Mouse (Mus musculus) CH12.LX (cell line): ENCODE results near the gene Slc4a1. TPM values are rescaled to one million over a fixed set of nuclear protein-coding genes. Genes with fewer than 3 reads are reported as not detected.

ENCODE experiments used
- DNase-seq: peaks from one replicate; pipeline ENCODE4 v3.0.0-alpha.2; 2013; ENCODE audit errors: extremely low read depth
- H3K27ac ChIP-seq: 2 replicates; pipeline ENCODE4 v1.5.1; 2012; ENCODE audit warnings: low read depth, mild to moderate bottlenecking, control low read depth, moderate library complexity; ENCODE audit not compliant: insufficient read depth
- H3K27me3 ChIP-seq: replicated peaks from 2 replicates; pipeline ENCODE3; 2012; ENCODE audit warnings: inconsistent platforms
- H3K36me3 ChIP-seq, 2 experiments: replicated peaks in 1 of 2; 2 replicates each; pipeline versions ENCODE3 to v1.6.1; 2012; ENCODE audit warnings: inconsistent platforms in 1 of 2, low read length in 1 of 2, mild to moderate bottlenecking in 1 of 2, mixed read lengths in 1 of 2, moderate library complexity in 1 of 2; ENCODE audit not compliant: control insufficient read depth in 1 of 2, insufficient read depth in 1 of 2
- H3K4me1 ChIP-seq, 2 experiments: 2 replicates each; pipeline ENCODE4 v1.6.1; 2012; ENCODE audit warnings: inconsistent platforms in 1 of 2, moderate library complexity in 1 of 2; ENCODE audit not compliant: insufficient read depth in 2 of 2, control insufficient read depth in 1 of 2
- H3K4me2 ChIP-seq: 2 replicates; pipeline ENCODE4 v1.6.1; 2012; ENCODE audit warnings: low read depth, mild to moderate bottlenecking, control low read depth; ENCODE audit not compliant: poor library complexity, insufficient read depth, severe bottlenecking
- H3K4me3 ChIP-seq, 3 experiments: fragments of 150-350 bp in 1 of 3; sonication (generic) in 1 of 3; replicated peaks in 1 of 3; 2 replicates each; pipeline versions ENCODE3 to v1.5.1; 2011 to 2012; ENCODE audit warnings: low read depth in 2 of 3, low read length in 2 of 3, mild to moderate bottlenecking in 2 of 3, moderate library complexity in 2 of 3, control low read depth in 1 of 3, improper control_type of control experiment in 1 of 3, inconsistent platforms in 1 of 3, mixed read lengths in 1 of 3; ENCODE audit not compliant: poor library complexity in 1 of 3
- H3K79me2 ChIP-seq: replicated peaks from 2 replicates; pipeline ENCODE4 v1.6.1; 2012; ENCODE audit warnings: mild to moderate bottlenecking, moderate library complexity; ENCODE audit not compliant: control insufficient read depth, poor library complexity, insufficient read depth, severe bottlenecking; ENCODE audit errors: extremely low read depth
- H3K9ac ChIP-seq: 2 replicates; pipeline ENCODE4 v1.6.1; 2012; ENCODE audit warnings: low read depth, mild to moderate bottlenecking, control low read depth, moderate library complexity; ENCODE audit not compliant: insufficient read depth
- H3K9me3 ChIP-seq: replicated peaks from 2 replicates; pipeline ENCODE3; 2012; ENCODE audit warnings: low read length, inconsistent platforms, mixed read lengths
- CHD1 ChIP-seq: IDR thresholded peaks from 2 replicates; pipeline ENCODE4 v1.6.1; 2012; ENCODE audit warnings: low read depth, low read length, improper control_type of control experiment, inconsistent platforms
- CTCF ChIP-seq, 2 experiments: IDR thresholded peaks in 1 of 2; conservative IDR thresholded peaks in 1 of 2; 2 replicates each; pipeline ENCODE4 v1.5.1; 2011 to 2012; ENCODE audit warnings: low read depth in 2 of 2, low read length in 2 of 2, improper control_type of control experiment in 1 of 2, inconsistent platforms in 1 of 2, mild to moderate bottlenecking in 1 of 2, moderate library complexity in 1 of 2
- E2F4 ChIP-seq: IDR thresholded peaks from 2 replicates; pipeline ENCODE4 v1.6.1; 2011; ENCODE audit warnings: low read depth, low read length, improper control_type of control experiment; ENCODE audit not compliant: insufficient replicate concordance
- ELF1 ChIP-seq: IDR thresholded peaks from 2 replicates; pipeline ENCODE4 v1.6.1; 2014; ENCODE audit warnings: low read depth, mild to moderate bottlenecking, inconsistent platforms, low read length, improper control_type of control experiment
- EP300 ChIP-seq: IDR thresholded peaks from 2 replicates; pipeline ENCODE4 v1.6.1; 2011; ENCODE audit warnings: low read length, improper control_type of control experiment
- ETS1 ChIP-seq: conservative IDR thresholded peaks from 2 replicates; pipeline ENCODE4 v1.6.1; 2012; ENCODE audit warnings: low read depth, mild to moderate bottlenecking, inconsistent platforms, low read length, improper control_type of control experiment, moderate library complexity
- HCFC1 ChIP-seq: IDR thresholded peaks from 2 replicates; pipeline ENCODE4 v1.6.1; 2012; ENCODE audit warnings: low read depth, mild to moderate bottlenecking, inconsistent platforms, low read length, improper control_type of control experiment
- IRF4 ChIP-seq: IDR thresholded peaks from 2 replicates; pipeline ENCODE4 v1.6.1; 2014; ENCODE audit warnings: low read depth, mild to moderate bottlenecking, inconsistent platforms, low read length, improper control_type of control experiment
- JUND ChIP-seq: conservative IDR thresholded peaks from 2 replicates; pipeline ENCODE4 v1.6.1; 2011; ENCODE audit warnings: low read depth, low read length, improper control_type of control experiment
- MAFK ChIP-seq: IDR thresholded peaks from 2 replicates; pipeline ENCODE4 v1.6.1; 2011; ENCODE audit warnings: low read length, improper control_type of control experiment; ENCODE audit not compliant: insufficient replicate concordance
- MAX ChIP-seq: IDR thresholded peaks from 2 replicates; pipeline ENCODE4 v1.6.1; 2011; ENCODE audit warnings: low read length, improper control_type of control experiment
- MEF2A ChIP-seq: IDR thresholded peaks from 2 replicates; pipeline ENCODE4 v1.6.1; 2014; ENCODE audit warnings: low read depth, mild to moderate bottlenecking, inconsistent platforms, low read length, improper control_type of control experiment, borderline replicate concordance
- MXI1 ChIP-seq: IDR thresholded peaks from 2 replicates; pipeline ENCODE4 v1.6.1; 2011; ENCODE audit warnings: mild to moderate bottlenecking, low read depth, low read length, improper control_type of control experiment
- MYC ChIP-seq: IDR thresholded peaks from 2 replicates; pipeline ENCODE4 v1.6.1; 2011; ENCODE audit warnings: low read depth, mild to moderate bottlenecking, improper control_type of control experiment, low read length
- NRF1 ChIP-seq: IDR thresholded peaks from 2 replicates; pipeline ENCODE4 v1.6.1; 2014; ENCODE audit warnings: low read depth, mild to moderate bottlenecking, inconsistent platforms, low read length, improper control_type of control experiment, moderate library complexity
- PAX5 ChIP-seq: IDR thresholded peaks from 2 replicates; pipeline ENCODE4 v1.6.1; 2012; ENCODE audit warnings: low read length, inconsistent platforms, mixed read lengths
- POLR2A ChIP-seq: IDR thresholded peaks from 2 replicates; pipeline ENCODE4 v1.6.1; 2011; ENCODE audit warnings: low read depth, mild to moderate bottlenecking, improper control_type of control experiment, low read length
- RAD21 ChIP-seq: IDR thresholded peaks from 2 replicates; pipeline ENCODE4 v1.6.1; 2011; ENCODE audit warnings: low read depth, mild to moderate bottlenecking, low read length, improper control_type of control experiment, moderate library complexity
- USF1 ChIP-seq: IDR thresholded peaks from 2 replicates; pipeline ENCODE4 v1.6.1; 2014; ENCODE audit warnings: low read depth, mild to moderate bottlenecking, inconsistent platforms, low read length, improper control_type of control experiment
- USF2 ChIP-seq: conservative IDR thresholded peaks from 2 replicates; pipeline ENCODE4 v1.6.1; 2011; ENCODE audit warnings: low read depth, low read length, improper control_type of control experiment
- ZC3H11A ChIP-seq: IDR thresholded peaks from 2 replicates; pipeline ENCODE4 v1.6.1; 2012; ENCODE audit warnings: low read depth, mild to moderate bottlenecking, inconsistent platforms, low read length, improper control_type of control experiment
- ZKSCAN1 ChIP-seq: IDR thresholded peaks from 2 replicates; pipeline ENCODE4 v1.6.1; 2012; ENCODE audit warnings: low read depth, inconsistent platforms, low read length, improper control_type of control experiment, borderline replicate concordance
- ZMIZ1 ChIP-seq: IDR thresholded peaks from 2 replicates; pipeline ENCODE4 v1.6.1; 2012; ENCODE audit warnings: low read depth, mild to moderate bottlenecking, inconsistent platforms, low read length, improper control_type of control experiment
- dilution Hi-C: fragments of 300-500 bp; cut with MboI; formaldehyde crosslinking; loops from 2 replicates; pipeline ENCODE4 v1.14.3; 2020; ENCODE audit warnings: low sequenced_read_pairs; ENCODE audit not compliant: extremely low pct_unique_long_range_greater_than_20kb, extremely low pct_ligation_motif_present
- in situ Hi-C: fragments of 300-500 bp; cut with MboI; formaldehyde crosslinking; loops from 3 replicates; pipeline ENCODE4 v1.14.3; 2019; ENCODE audit warnings: low sequenced_read_pairs, low pct_ligation_motif_present, low pct_unique_long_range_greater_than_20kb, mixed read lengths
- polyA plus RNA-seq: library from polyadenylated mRNA; unstranded; fragments of >175 nt; gene quantifications from 2 replicates; pipeline ENCODE4 v1.2.1, GENCODE M21; 2012; ENCODE audit warnings: low read depth; ENCODE audit not compliant: insufficient read length
- total RNA-seq, 2 experiments: library from RNA; depleted of rRNA; stranded (reverse); fragments of 300-350 nt in 1 of 2; fragments of >200 nt in 1 of 2; gene quantifications; 2 replicates each; pipeline ENCODE4 v1.2.3; 2012 to 2014

Gene Slc4a1
- total and polyA plus RNA-seq, 3 experiments: 0.08 TPM; not detected in 2

GRCm38 (mm10) chr11:102358365-102358764 lies 7.6 kb downstream of the Slc4a1 start:
- TF ChIP-seq E2F4 (no peak), MAFK (peak; percentile 67), NRF1 (no peak), USF1 (no peak)
- dilution Hi-C loops (no loop called here), in situ Hi-C loops (loop anchor here (5.0 kb wide), 1 partner anchor 36 kb away; no protein-coding TSS in a partner anchor)
- H3K9ac ChIP-seq: no peak overlapping the region
- no peaks in the 10 kb centered on the region for H3K36me3 ChIP-seq
- H3K9me3 ChIP-seq: no peaks in the 10 kb centered on the region
- H3K4me3 ChIP-seq: no peak overlapping the region
- no peak for DNase-seq
- H3K27me3 ChIP-seq: peaks cover 93% of the 10 kb centered on the region
- H3K4me2 ChIP-seq: no peak overlapping the region
- H3K4me1 ChIP-seq: peaks cover 0 to 8% of the 10 kb centered on the region in 2 experiments; a peak in 1 of 4 replicates
- H3K27ac ChIP-seq: no peak overlapping the region
- no peaks in the 10 kb centered on the region for H3K79me2 ChIP-seq

GRCm38 (mm10) chr11:102356636-102357350 lies 9.2 kb downstream of the Slc4a1 start:
- Histone ChIP-seq H3K4me1 (peaks cover 0 to 8% of the 10 kb centered on the region in 2 experiments; a peak in 1 of 4 replicates), H3K9me3 (no peaks in the 10 kb centered on the region), H3K9ac (no peak overlapping the region), H3K27me3 (peaks cover 94% of the 10 kb centered on the region), H3K79me2 (no peaks in the 10 kb centered on the region), H3K27ac (no peak overlapping the region), H3K4me2 (no peak overlapping the region), H3K4me3 (no peak overlapping the region), H3K36me3 (no peaks in the 10 kb centered on the region)
- dilution Hi-C loops: no loop called here
- in situ Hi-C loops: loop anchor here (5.0 kb wide), 1 partner anchor 34 kb away; no protein-coding TSS in a partner anchor
- TF ChIP-seq RAD21 (no peak), MAX (no peak), HCFC1 (no peak), CHD1 (no peak), USF1 (no peak), ZKSCAN1 (no peak), POLR2A (no peak), ZC3H11A (no peak), EP300 (no peak)
- no peak for DNase-seq

DNA sequence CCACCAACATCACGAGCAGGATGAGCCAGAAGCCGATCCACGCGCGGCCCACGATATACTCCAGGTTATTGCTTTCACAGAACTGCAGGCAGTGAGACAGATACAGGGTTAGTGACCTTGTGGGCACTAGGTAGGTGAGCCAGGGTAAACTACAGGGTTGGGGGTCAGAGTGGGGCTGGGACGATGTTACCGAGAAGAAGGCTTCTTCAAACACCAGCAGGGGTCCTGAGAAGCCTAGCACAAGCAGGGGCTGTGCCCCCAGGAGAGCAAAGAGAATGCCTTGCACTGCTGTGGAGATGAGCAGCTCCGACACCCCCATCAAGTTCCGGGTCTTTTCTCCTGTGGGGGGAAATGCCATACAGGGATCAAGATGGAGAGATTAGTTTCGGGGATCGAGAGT lies 9.8 kb downstream of the Slc4a1 start:
- dilution Hi-C loops: no loop called here
- Histone ChIP-seq H3K4me2 (no peak overlapping the region), H3K9me3 (no peaks in the 10 kb centered on the region), H3K36me3 (no peaks in the 10 kb centered on the region)
- TF ChIP-seq MYC (no peak), E2F4 (no peak), JUND (no peak), ETS1 (no peak), CHD1 (no peak), HCFC1 (no peak), ELF1 (no peak), POLR2A (no peak), IRF4 (no peak), ZMIZ1 (no peak), MEF2A (no peak), USF2 (no peak), MXI1 (no peak), CTCF (conservative IDR thresholded peaks at IDR 0.05 in 1 of 2, IDR thresholded peaks at IDR 0.05 in 1 of 2; ENCODE audit: low read depth in 2 of 2, low read length in 2 of 2) (no peak), PAX5 (no peak), ZC3H11A (no peak), EP300 (no peak)
- TF ChIP-seq, all 38 proteins: peak for 0
- Histone ChIP-seq H3K27ac (no peak overlapping the region), H3K79me2 (no peaks in the 10 kb centered on the region), H3K9ac (no peak overlapping the region), H3K4me1 (peaks cover 4 to 14% of the 10 kb centered on the region in 2 experiments), H3K27me3 (peaks cover 94% of the 10 kb centered on the region), H3K4me3 (no peak overlapping the region)
- DNase-seq: no peak
- in situ Hi-C loops: loop anchor here (5.0 kb wide), 1 partner anchor 34 kb away; no protein-coding TSS in a partner anchor
